Mouse (Mus musculus) cerebral cortex, adult 2 months (tissue): ENCODE data around the gene Cox16.

ENCODE experiments used
- WGBS: fragments of 180-500 bp; shearing (Covaris S2); methylation state at CpG from one replicate; pipeline ENCODE4 v1.1.7; 2018; 5-methylcytosine and 5-hydroxymethylcytosine counted together

Gene Cox16

GRCm38 (mm10) chr12:81324116-81324515 lies 160.8 kb downstream of the Cox16 start:
- WGBS: 59% methylated on average over 3 of the region's 3 CpGs

DNA sequence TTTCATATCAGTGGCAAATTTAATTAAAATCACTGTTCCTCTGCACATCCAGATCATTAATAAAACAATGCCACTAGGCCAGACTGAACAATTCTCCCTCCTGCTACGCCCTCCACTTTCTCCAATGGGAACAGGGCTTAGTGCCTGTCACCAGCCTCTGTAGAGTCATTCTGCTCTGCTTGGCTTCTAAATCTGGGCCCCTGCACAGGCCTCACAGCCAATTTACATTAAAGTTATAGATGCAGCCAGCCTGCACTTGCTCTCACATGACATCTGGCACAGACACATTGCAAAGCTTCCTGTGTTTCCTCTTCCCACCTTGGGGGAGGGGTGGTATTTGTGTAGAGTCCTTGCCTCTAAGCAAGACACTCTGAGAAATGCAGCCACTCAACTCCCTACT lies 163.9 kb downstream of the Cox16 start:
- 81% methylated on average over 1 of the region's 1 CpGs for WGBS

GRCm38 (mm10) chr12:81317811-81318210 lies 167.1 kb downstream of the Cox16 start:
- 47% methylated on average over 2 of the region's 2 CpGs for WGBS

DNA sequence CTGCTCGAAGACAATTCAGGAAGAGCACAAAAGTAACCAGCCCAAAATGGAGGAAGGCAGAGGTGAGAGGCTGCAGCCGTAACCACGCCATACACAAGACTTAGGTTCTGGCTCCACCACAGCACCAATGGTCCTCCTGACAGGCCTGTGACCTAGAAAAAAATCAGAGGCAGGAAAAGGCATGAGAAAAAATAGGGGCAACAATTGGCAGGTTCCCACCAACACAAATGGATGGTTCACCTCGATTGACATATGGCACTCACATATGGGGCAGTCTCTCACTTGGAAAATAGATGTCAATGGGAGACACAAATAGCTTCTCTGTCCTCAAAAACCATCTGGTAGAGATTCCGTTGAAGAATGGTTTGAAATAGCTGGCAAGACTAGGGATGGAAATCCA lies 169.0 kb downstream of the Cox16 start:
- 73% methylated on average over 5 of the region's 5 CpGs for WGBS
